Mouse (Mus musculus): Measurements from ENCODE around the gene Hras.

The Hras gene

DNA sequence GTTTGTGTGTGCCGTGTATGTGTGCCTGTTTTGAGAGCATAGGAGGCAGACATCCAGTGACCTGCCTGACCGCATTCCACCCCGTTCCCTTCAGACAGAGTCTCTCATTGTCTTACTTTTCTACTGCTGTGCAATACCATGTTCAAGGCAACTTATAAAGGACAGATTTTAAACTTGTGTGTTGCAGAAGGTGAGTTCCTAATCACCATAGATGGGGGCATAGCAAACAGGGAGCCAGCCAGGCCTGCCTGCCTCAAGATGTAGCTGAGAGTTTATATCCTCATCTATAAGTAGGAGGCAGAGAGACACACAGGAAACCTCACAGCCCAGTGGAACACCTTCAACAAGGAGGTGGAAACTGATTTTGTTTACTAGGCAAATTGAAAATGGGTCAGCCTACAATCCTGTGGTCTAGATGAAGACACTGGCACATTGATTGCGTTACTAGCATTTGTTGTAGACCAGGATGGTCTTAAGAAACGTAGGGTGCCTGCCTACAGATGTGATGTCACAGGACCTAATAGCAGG lies 20.4 kb downstream of the Hras start:
- no peak for DNase-seq (ENCODE audit: low spot score)

DNA sequence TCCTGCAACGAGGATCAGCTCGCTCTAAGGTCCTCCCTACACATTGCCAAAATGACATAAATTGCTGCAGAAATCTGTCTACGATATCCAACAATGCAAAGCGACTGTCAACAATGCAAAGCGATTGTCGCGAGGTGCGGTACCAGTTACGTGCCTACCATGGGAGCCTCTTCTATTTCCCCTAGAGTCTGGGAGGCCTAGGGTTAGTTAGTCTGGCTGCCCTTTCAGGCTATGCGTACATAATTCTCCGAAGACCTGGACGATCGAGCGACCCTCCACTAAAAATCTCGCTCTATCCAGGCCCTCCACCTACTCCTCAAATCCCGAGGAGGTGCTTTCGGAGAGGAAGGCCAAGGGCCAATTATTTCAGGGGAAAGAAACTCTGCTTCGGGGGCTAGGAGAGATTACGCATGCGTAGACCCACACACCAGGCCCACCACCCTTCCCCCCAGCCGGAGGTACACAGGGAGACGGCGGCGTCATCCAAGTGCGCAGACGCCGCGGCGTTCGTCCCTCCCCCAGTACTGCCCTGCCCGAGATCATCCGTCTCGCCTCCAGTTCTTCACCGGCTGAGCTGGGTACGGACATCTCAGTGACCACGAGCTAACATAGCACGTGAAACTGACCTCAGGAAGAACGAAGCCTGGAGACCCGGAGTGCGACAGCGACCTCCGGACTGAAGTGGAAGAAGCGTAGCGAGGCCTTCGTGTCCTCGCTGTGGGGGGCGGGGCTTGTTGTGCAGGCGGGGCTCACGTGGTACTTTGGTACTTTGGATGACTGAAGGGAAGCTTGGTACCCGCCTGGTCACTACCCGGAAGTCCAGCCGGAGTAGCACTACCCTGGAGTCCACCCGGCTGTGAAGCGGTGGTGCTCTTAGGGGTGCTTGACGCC lies 21.4 kb downstream of the Hras start, which contains the start of gene Rnh1:
Gene Rnh1 (minus strand): TSS at position 742 of the 891 bp plus-strand sequence.
- DNase-seq (ENCODE audit: low spot score) = peak; percentile 90

DNA sequence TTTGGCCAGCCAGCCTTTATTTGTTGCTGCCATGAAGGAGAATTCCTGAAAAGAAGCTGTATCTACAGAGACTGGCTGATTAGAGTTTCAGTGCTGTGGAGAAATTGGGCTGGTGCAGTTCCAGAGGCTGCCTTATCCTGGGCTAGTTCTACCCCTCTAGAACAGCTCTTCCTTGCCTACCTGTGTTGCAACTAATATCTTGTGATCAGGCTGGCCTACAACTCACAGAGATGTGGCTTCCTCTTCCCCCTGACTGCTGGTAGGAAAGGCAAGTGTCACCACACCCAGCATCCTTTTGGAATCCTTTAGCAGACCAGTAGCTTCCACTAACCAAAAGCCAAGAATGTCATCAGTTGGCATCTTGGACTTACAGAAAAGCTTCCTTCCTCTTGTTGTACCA lies 23.9 kb downstream of the Hras start:
- DNase-seq (ENCODE audit: low spot score) = no peak

DNA sequence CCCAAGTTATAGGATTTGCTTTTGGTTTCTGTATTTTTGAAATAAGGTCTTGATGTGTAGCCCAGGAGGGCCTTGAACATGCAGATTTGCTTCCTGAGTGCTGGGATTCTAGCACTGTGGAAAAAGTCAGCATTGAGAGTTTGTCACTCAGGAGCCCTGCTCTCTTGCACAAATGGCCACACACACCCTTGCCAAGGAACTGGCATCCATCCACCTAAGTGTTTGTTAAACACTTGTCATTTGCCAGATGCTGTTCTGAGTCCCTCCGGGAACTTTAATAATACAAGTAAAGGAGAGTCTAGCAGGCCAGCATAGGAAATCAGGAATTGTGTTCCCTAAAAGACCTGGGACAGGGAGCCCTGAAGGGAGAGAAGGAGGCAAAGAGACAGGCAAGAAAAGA lies 24.5 kb downstream of the Hras start:
- no peak for DNase-seq (ENCODE audit: low spot score)

DNA sequence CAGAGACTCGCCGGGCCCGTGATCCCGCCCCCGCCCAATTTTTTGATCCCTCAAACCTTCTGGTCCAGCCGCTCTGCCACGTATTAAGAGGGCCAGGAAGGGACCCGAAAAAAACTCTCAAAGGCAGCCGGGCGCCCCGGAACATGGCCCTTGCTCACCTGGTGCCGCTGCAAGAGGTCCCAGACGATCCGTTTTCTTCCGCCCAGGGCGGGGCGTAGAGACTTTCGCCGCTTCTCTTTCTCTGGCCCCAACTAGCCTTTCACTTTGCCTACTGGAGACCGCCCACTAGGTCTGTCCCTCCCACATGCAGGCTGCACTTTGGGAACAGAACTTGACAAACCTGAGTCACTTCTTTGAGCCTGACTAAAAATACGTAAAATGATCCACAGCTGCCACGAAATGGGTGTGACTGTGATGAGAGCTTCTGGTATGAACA lies 25.3 kb downstream of the Hras start:
- DNase-seq (ENCODE audit: low spot score) = peak; percentile 86

DNA sequence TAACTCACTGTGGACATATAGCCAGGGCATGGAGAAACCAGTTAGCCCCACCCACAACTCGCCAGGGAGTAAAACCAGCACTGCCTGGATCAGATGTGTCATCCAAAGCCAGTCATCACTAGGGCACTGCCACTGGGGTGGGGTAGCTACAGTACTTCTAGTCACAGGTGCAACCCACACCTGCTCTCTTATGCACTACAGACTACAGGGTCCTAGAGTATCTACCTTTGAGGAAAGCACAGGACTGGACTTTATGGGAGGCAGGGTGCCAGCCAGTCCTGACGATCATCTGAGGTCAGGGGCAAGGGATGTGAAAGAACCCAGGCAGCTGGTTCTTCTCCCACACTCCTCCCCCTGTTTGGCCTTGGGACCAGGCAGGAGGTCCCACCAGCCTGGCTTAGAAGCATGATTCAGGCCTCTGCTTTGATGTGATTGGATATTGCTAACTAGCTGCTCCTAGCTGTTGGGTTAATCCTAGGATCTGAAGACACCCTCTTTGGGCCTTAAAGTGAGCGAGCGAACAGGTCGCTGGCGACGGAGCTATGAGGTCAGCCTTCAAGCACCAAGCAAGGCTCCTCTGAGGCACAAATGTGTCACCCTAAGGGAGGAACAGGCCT lies 25.8 kb downstream of the Hras start:
- DNase-seq (ENCODE audit: low spot score) = peak; percentile 70

DNA sequence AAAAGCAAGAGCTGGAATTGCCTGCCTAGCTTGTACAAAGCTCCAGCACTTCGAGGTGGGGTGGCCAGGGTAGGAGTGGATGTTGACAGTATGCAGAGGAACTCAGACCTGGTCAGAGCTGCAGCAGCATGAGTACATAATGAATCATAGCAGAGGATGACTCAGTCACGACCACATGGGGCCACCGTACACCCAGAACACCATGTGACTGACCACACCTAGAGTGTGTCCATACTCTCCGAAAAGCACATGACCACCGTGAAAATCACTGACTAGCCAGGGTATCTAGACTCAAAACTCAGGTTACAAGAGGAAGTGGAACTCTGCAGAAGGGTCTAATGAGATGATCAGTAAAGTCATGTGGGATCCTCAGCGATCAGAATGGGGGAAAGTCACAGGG lies 29.0 kb downstream of the Hras start:
- peak; percentile 71 for DNase-seq (ENCODE audit: low spot score)

DNA sequence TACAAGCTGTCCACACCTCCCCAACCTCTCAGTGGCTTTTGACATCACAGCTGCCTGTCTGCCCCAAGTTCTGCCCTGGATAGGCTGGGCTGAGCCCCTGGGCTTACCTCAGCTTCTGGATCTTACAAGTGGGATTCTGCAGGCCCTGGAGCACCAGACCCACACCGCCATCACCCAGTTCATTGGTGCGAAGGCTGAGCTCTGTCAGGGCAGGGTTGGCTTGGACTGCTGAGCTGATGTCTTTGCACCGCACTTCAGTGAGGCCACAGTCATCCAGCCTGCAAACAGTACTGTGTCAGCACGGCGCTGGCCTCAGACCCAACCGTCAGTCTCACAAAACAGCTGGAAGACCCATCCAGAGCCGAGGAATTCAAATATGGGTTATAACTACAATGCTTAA lies 29.4 kb downstream of the Hras start:
- no peak for DNase-seq (ENCODE audit: low spot score)

DNA sequence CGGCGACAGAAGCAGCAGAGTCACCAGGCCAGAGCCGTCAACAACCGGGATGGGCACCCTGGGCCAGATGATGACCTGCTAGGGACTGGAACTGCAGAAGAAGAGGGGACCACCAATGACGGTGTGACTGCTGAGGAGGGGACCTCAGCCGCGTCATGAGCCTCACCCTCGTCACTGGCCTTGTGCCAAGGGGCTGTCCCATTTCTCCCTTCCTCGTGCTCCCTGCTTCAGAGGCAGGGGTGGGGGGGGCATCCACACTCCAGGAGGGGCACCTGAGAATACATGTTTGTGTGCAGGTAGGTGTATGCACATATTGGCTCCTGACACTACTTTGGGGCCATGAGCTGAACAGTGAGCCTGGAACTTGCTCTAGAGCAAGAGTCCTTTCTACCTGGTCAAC lies 38.4 kb downstream of the Hras start:
- DNase-seq (ENCODE audit: low spot score) = no peak

DNA sequence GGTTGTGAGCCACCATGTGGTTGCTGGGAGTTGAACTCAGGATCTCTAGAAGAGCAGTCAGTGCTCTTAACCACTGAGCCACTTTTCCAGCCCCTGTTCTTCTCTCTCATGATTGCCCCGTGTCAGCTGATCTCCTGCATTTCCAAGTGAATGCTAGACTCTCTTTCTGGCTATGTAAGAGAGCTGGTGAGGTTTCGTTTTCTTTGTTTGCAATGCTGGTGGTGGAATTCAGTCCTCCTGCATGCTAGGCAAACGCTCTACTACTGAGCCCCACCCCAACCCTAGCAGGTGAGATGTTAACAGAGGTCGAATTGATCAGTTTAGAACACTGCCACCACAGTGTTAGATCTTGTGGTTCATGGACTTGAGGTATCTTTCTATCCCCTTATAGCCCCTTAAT lies 45.2 kb downstream of the Hras start:
- DNase-seq (ENCODE audit: low spot score) = no peak

DNA sequence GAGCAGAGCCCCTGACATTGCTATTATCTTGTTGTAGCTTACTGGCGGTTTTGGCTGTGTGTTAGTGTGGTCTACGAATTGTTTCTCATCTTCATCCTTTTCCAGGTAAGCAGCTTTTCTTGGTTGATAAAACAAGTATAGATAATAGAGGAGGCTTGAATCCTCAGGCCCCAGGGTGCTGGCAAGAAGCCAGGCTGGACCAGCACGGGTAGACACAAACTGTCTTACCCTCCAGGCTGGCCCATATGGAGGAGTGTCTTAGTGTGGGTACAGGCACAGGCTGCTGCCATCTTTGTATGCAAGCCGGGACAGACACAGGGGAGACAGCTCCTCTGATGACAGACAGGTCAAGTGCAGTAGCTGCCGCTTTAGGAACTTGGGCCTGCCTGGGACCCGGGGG lies 46.8 kb downstream of the Hras start:
- DNase-seq (ENCODE audit: low spot score) = no peak

DNA sequence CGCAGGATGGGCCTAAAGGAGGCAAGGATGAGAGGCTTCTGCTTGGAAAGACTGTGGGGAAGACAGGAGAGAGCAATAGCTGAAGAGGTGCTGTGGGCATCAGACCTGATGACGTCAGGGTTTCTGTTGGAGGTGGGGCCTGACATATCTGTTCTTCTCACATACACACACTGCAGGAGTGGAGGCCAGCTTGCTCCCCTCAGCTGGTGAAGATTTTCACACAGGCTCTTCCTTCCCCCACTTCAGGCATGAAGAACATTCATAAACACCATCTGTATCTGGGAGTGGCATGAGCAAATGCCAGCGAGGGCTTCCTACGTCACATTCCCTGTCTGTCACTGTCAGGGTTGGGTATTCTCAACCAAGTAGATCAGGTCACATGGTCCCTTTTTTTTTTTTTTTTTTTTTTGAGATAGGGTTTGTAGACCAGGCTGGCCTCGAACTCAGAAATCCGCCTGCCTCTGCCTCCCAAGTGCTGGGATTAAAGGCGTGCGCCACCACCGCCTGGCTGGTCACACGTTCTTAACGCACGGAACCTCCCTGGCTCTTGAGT lies 47.7 kb downstream of the Hras start:
- DNase-seq (ENCODE audit: low spot score) = no peak

DNA sequence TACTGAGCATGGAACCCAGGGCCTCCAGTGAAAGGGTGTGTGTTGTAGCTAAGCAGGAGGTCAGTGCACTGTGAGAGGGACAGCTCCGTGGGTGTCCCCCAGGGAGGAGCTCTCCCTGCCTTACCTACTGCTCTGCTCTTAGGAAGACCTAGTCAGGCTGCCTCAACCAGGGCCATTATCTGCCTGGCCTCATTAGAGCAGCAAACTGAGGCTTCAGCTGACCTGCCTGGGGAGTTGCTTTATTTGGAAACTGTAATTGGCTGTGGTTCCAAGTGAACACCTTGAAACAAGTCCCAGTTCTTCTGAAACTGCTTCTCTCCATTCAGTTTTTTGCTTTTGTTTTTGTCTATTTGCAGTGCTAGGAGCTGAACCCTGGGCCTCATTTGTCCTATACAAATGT lies 48.4 kb downstream of the Hras start:
- DNase-seq (ENCODE audit: low spot score) = no peak

DNA sequence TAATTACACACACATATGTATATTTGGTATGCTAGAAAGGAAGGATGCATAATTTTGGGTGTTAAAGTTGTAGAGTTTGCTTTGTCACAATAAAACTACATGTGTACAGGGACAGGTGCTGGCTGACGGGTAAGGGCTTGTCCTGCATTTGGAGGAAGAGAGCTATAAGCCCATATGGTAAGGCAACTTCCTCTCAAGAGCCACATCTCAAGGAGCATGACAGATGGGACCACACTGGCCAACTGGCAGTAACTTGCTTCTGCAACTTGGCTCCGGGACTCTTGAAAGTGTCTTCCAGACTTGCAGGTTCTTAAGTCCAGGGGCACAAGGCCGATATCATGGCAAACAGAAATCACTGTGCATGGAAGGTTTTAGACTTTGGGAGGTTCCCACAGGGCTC lies 49.2 kb downstream of the Hras start:
- no peak for DNase-seq (ENCODE audit: low spot score)

DNA sequence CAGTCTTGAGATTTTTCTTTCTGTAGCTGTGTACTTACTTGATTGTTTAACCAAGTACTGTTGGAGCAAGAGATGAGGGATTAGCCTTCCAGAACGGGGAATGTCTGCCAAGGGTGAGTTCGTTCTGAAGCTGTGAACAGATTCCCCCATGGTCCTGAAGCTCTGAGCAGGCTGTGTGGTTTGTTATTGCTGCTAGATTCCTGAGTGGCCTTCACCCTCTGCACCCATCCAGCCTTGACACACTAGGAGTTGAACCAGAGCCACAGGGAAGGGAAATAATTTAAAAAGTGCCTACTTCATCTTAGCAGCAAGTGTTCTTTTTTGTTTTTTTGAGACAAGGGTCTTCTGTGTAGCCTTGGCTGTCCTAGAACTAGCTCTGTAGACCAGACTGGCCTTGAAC lies 49.9 kb downstream of the Hras start:
- no peak for DNase-seq (ENCODE audit: low spot score)

DNA sequence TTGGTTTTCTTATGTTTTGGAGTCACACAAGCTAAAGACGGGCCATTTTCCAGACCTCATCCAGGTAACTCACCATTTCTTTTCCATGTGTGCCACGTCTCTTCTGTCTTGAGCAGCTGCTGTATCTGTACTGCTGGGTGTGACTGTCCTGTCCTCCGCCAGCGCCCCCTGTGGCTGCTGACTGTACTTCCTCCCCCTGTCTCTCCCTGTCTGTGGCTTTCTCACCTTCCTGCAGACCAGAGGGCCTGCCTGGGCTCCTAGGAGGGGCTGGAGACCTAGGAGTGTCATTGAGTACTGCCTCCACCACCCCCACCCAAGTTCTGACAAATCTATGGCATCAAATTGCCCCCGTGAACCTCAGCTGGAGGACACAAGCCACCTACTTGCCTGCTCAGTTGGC lies 50.7 kb downstream of the Hras start:
- DNase-seq (ENCODE audit: low spot score) = no peak

DNA sequence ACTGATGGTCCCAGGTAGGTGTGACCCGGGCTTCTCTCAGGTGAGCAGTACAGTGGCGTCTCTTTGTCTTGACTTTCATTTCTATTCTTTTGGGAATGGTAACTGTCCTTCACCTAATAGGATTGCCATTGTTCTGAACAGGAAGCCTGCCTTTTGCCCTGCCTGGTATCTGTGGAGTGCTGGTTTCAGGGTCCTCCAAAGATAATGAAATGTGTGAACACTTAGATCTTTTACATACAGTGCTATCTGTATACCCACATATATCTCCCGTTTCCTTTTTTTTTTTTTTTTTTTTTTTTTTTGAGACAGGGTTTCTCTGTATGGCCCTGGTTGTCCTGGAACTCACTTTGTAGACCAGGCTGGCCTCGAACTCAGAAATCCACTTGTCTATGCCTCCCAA lies 52.5 kb downstream of the Hras start:
- DNase-seq (ENCODE audit: low spot score) = no peak

Data from urinary bladder, postnatal 14 days (tissue).